Mouse (Mus musculus) 3T3-L1 (cell line): Measurements from ENCODE around the gene Cdkn1b.
A peak's percentile ranks its signal among the peaks of the same experiment; 100 is the strongest.

Experiments used
- DNase-seq: peaks from one replicate; pipeline ENCODE4 v3.0.0-alpha.2; 2015; ENCODE audit warnings: low read depth, low spot score

Cdkn1b gene

DNA sequence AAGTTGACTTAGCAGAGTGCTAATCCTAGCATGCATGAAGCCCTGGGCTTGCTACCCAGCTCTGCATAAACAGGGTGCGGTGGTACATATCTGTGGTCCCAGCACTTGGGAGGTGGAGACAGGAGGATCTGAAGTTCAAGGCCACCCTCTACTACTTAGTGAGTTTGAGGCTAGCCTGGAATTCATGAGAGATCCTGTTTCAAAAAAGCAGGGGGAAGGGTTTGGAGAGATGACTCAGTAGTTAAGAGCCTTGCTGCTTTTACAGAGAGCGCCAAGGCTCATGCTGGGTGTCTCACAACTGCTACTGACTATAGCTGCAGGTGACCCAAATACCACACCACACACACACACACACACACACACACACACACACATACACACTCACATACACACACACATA lies 49.3 kb downstream of the Cdkn1b start:
- DNase-seq: peak; percentile 61

DNA sequence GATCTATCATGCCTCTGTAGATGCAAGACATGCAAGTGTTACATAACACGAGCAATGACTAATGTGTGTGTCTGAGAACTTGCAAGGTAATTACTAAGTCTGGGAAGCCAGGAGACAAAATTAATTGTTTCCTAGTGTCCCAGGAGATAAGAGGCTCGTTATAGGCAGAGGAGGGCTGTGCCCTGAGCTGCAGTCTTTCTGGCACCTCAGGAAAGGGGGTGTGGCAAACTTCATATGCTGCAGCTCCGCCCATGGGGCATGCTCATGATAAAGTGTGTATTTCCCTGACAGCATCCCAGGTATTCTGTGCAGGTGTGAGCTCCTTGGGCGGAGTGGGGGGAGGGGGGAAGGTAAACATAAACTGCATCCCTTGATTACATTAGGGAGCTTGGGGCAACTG lies 51.9 kb downstream of the Cdkn1b start:
- no peak for DNase-seq
